Mouse (Mus musculus) ovary, adult 18-20 months (tissue): ENCODE measurements around the gene Smarca2.

Experiments
- DNase-seq: peaks from one replicate; pipeline ENCODE4 v3.0.0; 2022; ENCODE audit warnings: low spot score, mixed read lengths

Smarca2 gene

DNA sequence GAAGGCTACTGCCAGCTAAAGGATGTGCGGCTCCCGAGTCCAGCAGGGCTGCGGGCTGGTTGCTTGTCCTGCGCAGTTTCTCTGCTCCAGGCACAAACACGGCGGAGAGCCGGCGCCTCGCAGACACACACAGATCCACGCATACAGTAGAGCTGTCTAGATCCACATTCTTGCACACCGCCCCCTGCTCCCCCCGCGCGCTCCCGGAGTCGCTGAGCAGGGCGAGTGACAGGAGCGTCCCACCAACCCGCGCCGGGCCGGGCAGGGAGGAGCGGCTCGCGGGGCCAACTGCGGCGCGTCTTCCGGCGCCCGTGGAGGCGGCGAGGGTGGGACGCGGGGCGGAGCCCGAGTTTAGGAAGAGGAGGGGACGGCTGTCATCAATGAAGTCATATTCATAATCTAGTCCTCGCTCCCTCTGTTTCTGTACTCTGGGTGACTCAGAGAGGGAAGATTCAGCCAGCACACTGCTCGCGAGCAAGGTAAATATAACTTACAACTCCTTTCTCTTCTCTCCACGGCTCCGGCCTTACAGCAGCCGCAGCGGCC is at the start of gene Smarca2:
TSS of gene Smarca2 (plus strand) at position 296 of the 546 bp plus-strand sequence.
- peak; percentile 96 for DNase-seq

GRCm38 (mm10) chr19:26564850-26565249 is 40.0 kb upstream of the Smarca2 start:
- no peak for DNase-seq

GRCm38 (mm10) chr19:26566109-26566508 is 38.7 kb upstream of the Smarca2 start:
- DNase-seq, result peak; percentile 17

- no peak for DNase-seq
These were observed 36.6 kb upstream of the Smarca2 start for GRCm38 (mm10) chr19:26568236-26568635.

- no peak for DNase-seq
These were observed 35.9 kb upstream of the Smarca2 start for GRCm38 (mm10) chr19:26568941-26569340.

DNA sequence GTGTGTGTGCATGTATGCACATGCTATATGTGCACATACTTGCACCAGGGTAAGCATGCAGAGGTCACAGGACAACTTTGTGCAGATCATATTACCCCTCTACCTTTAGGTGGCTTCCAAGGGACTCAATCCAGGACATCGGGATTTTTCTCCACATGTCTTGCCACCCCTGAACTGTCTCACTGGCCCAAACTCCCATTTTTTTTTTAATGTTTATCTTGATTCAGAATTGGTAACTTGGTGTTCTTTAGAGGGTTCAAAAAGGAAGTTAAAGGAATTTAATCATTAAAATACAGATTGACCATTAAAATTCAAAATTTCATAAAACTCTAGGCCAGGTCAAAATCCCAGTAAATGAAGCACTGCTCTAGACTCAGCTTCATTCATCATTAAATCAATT is 35.4 kb upstream of the Smarca2 start:
- no peak for DNase-seq

- DNase-seq, result no peak
These were observed 25.2 kb upstream of the Smarca2 start for GRCm38 (mm10) chr19:26579645-26580044.

DNA sequence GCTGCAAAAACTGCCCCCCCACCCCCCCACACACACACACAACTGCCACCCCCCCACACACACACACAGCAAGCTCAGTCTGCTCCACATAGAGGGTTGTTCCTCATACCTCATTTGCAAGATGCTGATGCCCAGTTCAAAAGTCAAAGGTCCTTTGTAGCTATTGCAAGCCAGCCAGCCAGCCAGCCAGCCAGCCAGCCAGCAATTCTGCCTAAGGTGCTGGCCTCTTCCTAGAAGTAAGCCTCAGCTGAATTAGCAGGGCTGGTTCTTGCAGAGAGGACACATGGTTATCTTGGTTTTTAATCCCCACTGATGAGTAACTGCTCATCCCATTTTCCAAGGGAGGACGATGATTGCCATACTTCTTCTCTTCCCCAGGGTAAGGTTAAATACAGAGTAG is 24.8 kb upstream of the Smarca2 start:
- DNase-seq, result no peak

DNA sequence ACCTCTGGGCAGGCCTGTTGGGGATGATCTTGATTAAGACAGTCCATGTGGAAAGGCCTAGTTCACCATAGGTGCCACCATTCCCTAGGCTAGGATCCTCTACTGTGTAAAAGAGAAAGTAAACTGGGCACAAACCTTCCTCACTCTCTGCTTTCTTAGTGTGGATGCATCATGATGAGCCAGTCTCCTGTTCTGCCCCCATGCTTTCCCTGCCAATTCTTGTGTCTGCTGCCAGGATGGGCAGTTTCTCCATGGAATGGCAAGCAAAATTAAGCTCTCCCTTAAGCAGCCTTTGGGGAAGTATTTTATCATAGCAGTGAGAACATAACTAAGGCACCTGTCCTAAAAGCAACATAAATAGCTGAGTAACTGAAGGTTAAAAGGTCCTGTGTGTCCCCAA is 10.2 kb upstream of the Smarca2 start:
- DNase-seq, result no peak

GRCm38 (mm10) chr19:26601459-26601858 is 3.4 kb upstream of the Smarca2 start:
- DNase-seq, result no peak

- DNase-seq, result no peak
These were observed 1.5 kb upstream of the Smarca2 start for GRCm38 (mm10) chr19:26603296-26603860.

GRCm38 (mm10) chr19:26603906-26604754 is 720 bp upstream of the Smarca2 start:
- no peak for DNase-seq

GRCm38 (mm10) chr19:26605438-26606320 is 829 bp downstream of the Smarca2 start:
- peak; percentile 24 for DNase-seq

DNA sequence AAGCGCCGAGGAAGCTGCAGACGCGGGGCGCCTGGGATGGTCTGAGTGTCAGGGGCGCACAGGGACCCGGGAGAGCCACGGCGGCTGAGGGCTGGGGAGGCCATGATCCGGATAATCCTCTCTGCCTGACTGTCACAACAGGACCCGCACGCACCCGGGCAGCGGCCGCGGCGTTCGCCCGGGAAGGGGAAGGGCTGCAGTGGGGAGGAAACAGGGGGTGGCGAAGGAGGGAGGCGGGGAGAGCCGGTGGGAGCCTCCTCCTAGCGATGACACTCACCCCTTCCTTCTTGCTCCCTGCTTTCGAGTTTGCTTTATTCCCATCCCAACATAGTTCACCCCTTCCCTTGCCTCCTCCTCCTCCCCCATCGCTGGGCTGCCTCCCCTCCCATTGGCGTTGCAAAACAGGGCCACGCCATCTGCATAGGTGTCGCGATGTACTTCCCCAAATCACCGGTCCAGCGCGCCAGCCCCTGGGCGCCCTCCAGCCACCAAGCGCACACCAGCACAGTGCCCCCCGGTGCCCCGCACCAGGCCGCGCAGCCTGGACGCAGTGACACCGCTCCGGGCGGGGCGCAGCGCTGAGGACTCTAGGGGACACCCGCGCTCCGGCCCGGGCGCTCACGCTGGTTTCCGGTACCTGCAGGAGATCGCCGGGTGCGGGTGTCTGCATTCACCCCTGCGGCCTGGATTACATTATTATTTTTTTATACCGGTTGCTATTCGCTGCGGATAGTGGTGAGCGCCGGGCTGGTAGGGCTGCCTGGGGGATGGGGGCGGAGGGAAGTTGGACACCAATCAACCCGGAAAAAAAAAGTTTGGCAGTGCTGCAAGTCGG is 1.7 kb downstream of the Smarca2 start:
- DNase-seq, result peak; percentile 41

DNA sequence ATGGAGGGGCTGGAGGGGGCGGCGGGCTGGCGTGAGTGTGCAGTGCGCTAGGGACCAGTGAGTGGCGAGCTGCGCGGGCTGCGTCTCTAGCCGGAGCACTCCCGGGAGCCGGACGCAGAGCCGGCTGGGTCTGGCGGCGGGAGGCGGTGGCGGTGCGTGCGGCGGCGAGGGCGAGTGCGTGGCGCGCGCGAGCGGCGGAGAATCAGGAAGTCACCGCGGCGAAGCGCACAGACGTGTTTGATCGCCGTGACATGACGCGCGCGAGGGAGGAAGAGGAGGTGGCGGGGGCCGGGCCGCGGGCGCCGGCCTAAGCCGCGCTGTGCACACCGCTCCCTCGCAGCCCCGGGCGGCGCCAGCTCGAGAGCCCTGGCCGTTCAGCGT is 2.3 kb downstream of the Smarca2 start:
- DNase-seq, result peak; percentile 41

- no peak for DNase-seq
These were observed 2.9 kb downstream of the Smarca2 start for GRCm38 (mm10) chr19:26607551-26608433.

- no peak for DNase-seq
These were observed 3.6 kb downstream of the Smarca2 start for GRCm38 (mm10) chr19:26608434-26608812.

DNA sequence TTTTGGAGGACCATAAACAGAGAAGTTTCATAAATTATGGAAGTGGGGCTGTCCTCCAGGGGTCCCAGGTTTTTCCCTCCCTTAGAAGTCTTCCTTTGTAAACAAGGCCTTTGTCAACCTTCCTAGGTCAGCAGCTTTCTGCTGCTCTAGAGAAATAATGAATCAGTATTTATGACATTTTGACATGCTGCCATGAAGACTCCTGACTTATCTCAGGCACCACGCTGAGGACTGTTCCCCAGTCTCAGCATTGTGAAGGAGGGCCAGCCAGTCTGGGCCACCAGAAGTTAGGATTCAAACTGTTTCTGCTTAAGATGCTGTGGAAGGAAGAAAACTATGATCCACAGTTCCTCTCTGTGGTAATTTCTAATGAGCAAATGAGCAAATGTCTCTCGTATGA is 4.8 kb downstream of the Smarca2 start:
- no peak for DNase-seq

DNA sequence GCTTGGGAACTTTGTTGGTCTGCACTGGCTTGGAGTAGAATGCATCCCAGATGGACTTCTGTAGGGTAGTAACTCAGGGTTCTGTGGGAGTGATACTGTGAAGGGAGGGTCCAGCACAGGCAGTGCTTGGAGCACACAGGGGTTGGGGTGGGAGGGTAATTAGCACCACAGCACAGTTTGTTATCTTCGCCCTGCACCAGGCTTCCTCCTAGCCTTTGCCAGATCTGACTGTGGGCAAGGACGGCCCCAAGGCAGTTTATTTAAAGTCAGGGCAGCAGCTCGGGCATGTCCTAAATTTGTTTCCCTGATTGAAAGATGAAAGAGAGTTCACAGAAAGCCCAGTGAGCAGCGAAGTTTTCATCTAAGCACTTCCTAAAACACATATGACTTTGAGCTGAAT is 8.1 kb downstream of the Smarca2 start:
- DNase-seq, result peak; percentile 70

- DNase-seq, result peak; percentile 45
These were observed 8.8 kb downstream of the Smarca2 start for GRCm38 (mm10) chr19:26613665-26614064.
